Comparison of ENCODE assay signal across 21 mouse cellular contexts in genomic region chr16:93975430-93975829, GRCm38 (mm10). TPM values are rescaled to one million over a fixed set of nuclear protein-coding genes. Genes with fewer than 3 reads are reported as not detected.
A peak's percentile ranks its signal among the peaks of the same experiment; 100 is the strongest.
DNase-seq lines count a peak whose midpoint lies in the region; ATAC-seq and TF ChIP-seq lines count a peak whose summit lies in the region.
"Had no signal": no experiment of that assay in that cellular context is flagged by ENCODE, and none has a peak within 500 bp of the region (broad histone marks: within the 10 kb centered on the region; RNA-seq: fewer than 3 reads in every experiment).

No protein-coding gene starts in this region.

- no peak overlapping the region for H3K9ac ChIP-seq in liver, embryonic 14.5 days (replicated peaks)
- H3K9ac ChIP-seq in liver, postnatal 0 days (replicated peaks): no peak overlapping the region
- H3K9ac ChIP-seq: forebrain, embryonic 15.5 days; limb, embryonic 13.5 days; liver, embryonic 15.5 days; midbrain, embryonic 13.5 days had no signal

- H3K27me3 ChIP-seq in liver, embryonic 14.5 days (ENCODE audit: control insufficient read depth, insufficient read depth, low read length): no peaks in the 10 kb centered on the region
- no peaks in the 10 kb centered on the region for H3K27me3 ChIP-seq in liver, postnatal 0 days (ENCODE audit: insufficient read depth, low read length)
- no peaks in the 10 kb centered on the region for H3K27me3 ChIP-seq in E14TG2a.4 (ENCODE audit: insufficient read depth, low read length)
- H3K27me3 ChIP-seq: forebrain, embryonic 15.5 days; liver, embryonic 15.5 days had no signal

- ATAC-seq in liver, embryonic 14.5 days (ENCODE audit: insufficient read depth): no peak
- ATAC-seq in liver, postnatal 0 days: no peak
- ATAC-seq: forebrain, embryonic 15.5 days; midbrain, embryonic 13.5 days had no signal

- H3K4me3 ChIP-seq in liver, embryonic 14.5 days (ENCODE audit: insufficient read depth in 1 of 2, low read depth in 2 of 2, low read length in 2 of 2): no peak overlapping the region
- H3K4me3 ChIP-seq in liver, postnatal 0 days (ENCODE audit: low read depth, low read length): no peak overlapping the region
- H3K4me3 ChIP-seq in E14TG2a.4 (replicated peaks; ENCODE audit: low read length): peak overlapping the region; percentile 80
- H3K4me3 ChIP-seq: forebrain, embryonic 15.5 days; limb, embryonic 13.5 days; liver, embryonic 15.5 days; midbrain, embryonic 13.5 days had no signal

- H3K4me1 ChIP-seq in liver, embryonic 14.5 days (replicated peaks; ENCODE audit: control insufficient read depth in 2 of 2, insufficient read depth in 2 of 2, low read length in 1 of 2): peaks cover 0 to 6% of the 10 kb centered on the region in 2 experiments; a peak in 1 of 4 replicates
- peaks cover 5% of the 10 kb centered on the region; the same call in 1 of the 2 replicates for H3K4me1 ChIP-seq in liver, postnatal 0 days (ENCODE audit: insufficient read depth)
- peaks cover 55% of the 10 kb centered on the region for H3K4me1 ChIP-seq in E14TG2a.4 (replicated peaks; ENCODE audit: low read depth, low read length)
- H3K4me1 ChIP-seq: midbrain, embryonic 13.5 days had no signal

- no peaks in the 10 kb centered on the region for H3K9me3 ChIP-seq in liver, embryonic 14.5 days (ENCODE audit: control insufficient read depth, low read length)
- no peaks in the 10 kb centered on the region for H3K9me3 ChIP-seq in liver, postnatal 0 days (ENCODE audit: low read length)
- H3K9me3 ChIP-seq in E14TG2a.4 (ENCODE audit: low read length): peaks cover 7% of the 10 kb centered on the region; the same call in 1 of the 2 replicates
- H3K9me3 ChIP-seq: forebrain, embryonic 15.5 days; G1E; liver, embryonic 15.5 days; midbrain, embryonic 13.5 days had no signal

- H3K27ac ChIP-seq in liver, embryonic 14.5 days: no peak overlapping the region
- H3K27ac ChIP-seq in liver, postnatal 0 days (ENCODE audit: low read depth): no peak overlapping the region
- H3K27ac ChIP-seq: forebrain, embryonic 15.5 days; limb, embryonic 13.5 days; liver, embryonic 15.5 days; midbrain, embryonic 13.5 days had no signal

- TF ChIP-seq CTCF in liver, embryonic 14.5 days (IDR thresholded peaks at IDR 0.05; ENCODE audit: low read depth): peak; percentile 44
- no peak for TF ChIP-seq CTCF in liver, postnatal 0 days (IDR thresholded peaks at IDR 0.05; ENCODE audit: low read depth)
- TF ChIP-seq CTCF in E14TG2a.4 (conservative IDR thresholded peaks at IDR 0.05; ENCODE audit: low read length): peak; percentile 92
- TF ChIP-seq CTCF in brain, embryonic 14.5 days (IDR thresholded peaks at IDR 0.05; ENCODE audit: borderline replicate concordance, extremely low read depth, insufficient read depth, insufficient read length): 0 out of 2 replicates have a peak, but pooled peaks have one; percentile 9

- H3K4me2 ChIP-seq in liver, embryonic 14.5 days (ENCODE audit: low read depth): no peak overlapping the region
- H3K4me2 ChIP-seq in liver, postnatal 0 days (ENCODE audit: low read depth, low read length): no peak overlapping the region
- H3K4me2 ChIP-seq: forebrain, embryonic 15.5 days; heart, embryonic 11.5 days; limb, embryonic 13.5 days; liver, embryonic 15.5 days; midbrain, embryonic 13.5 days had no signal

- no peak for TF ChIP-seq EP300 in liver, embryonic 14.5 days (IDR thresholded peaks at IDR 0.05; ENCODE audit: low read depth)
- TF ChIP-seq EP300 in liver, postnatal 0 days (IDR thresholded peaks at IDR 0.05; ENCODE audit: low read depth): no peak

- DNase-seq in liver, embryonic 14.5 days (ENCODE audit: low read depth in 3 of 3, low spot score in 3 of 3): no peak
- DNase-seq in liver, postnatal 0 days: no peak
- peak; percentile 74 for DNase-seq in ES-CJ7 (ENCODE audit: low read depth, low spot score)
- no peak for DNase-seq in brain, embryonic 14.5 days (ENCODE audit: low read depth)
- DNase-seq in spleen, adult 12 weeks (ENCODE audit: low spot score): no peak
- no peak for DNase-seq in kidney, postnatal 14 days
- DNase-seq: adrenal gland, postnatal 14 days; cerebellum, adult 8-10 months; kidney, adult 8-10 months; kidney, postnatal 25 days; lung, postnatal 14 days; thymus, postnatal 14 days had no signal

- 74% methylated on average over 12 of the region's 12 CpGs for WGBS in liver, embryonic 14.5 days (ENCODE audit: insufficient replicate concordance)
- 83% methylated on average over 12 of the region's 12 CpGs for WGBS in liver, postnatal 0 days (ENCODE audit: insufficient replicate concordance)

- H3K36me3 ChIP-seq in liver, embryonic 14.5 days (replicated peaks; ENCODE audit: control insufficient read depth, insufficient read depth, low read depth): no peaks in the 10 kb centered on the region
- no peaks in the 10 kb centered on the region for H3K36me3 ChIP-seq in liver, postnatal 0 days (replicated peaks; ENCODE audit: insufficient read depth, low read length)
- H3K36me3 ChIP-seq in E14TG2a.4 (ENCODE audit: insufficient read depth, low read length): no peaks in the 10 kb centered on the region
- H3K36me3 ChIP-seq: forebrain, embryonic 15.5 days; G1E; limb, embryonic 13.5 days; liver, embryonic 15.5 days; midbrain, embryonic 13.5 days had no signal

- no peak for TF ChIP-seq POLR2A in brain, embryonic 14.5 days (IDR thresholded peaks at IDR 0.05; ENCODE audit: borderline replicate concordance, extremely low read depth, insufficient read depth, insufficient read length, poor library complexity, severe bottlenecking)

RNA-seq across cellular contexts. Expression of gene Cldn14, which starts 33.2 kb away (rescaled TPM):
- polyA plus RNA-seq in liver, embryonic 14.5 days (2012; rRNA removed): 1.0 and 1.2 TPM in 2 replicates
- polyA plus RNA-seq in liver, embryonic 14.5 days (2014; fragmentation: Nextera tagmentation; extraction: Ambion mirVana): 1.2 and 2.3 TPM in 2 replicates
- polyA plus RNA-seq in liver, postnatal 0 days (2015; fragmentation: Nextera tagmentation; extraction: Ambion mirVana): 8.6 and 12.6 TPM in 2 replicates
- 0.19 TPM in 1 of 2 replicates, not detected in the other for polyA plus RNA-seq in brain, embryonic 14.5 days (2012; rRNA removed)
- polyA plus RNA-seq: forebrain, embryonic 15.5 days; G1E; heart, postnatal 0 days; hindbrain, embryonic 11.5 days; limb, embryonic 13.5 days; midbrain, embryonic 13.5 days had no signal
